Mouse (Mus musculus) lung, adult 2 months (tissue): ENCODE measurements around the gene Parp4.

Experiments used
- CTCF ChIP-seq: fragments of 200-500 bp; IDR thresholded peaks from 2 replicates; pipeline ENCODE4 v1.5.1; 2011; ENCODE audit warnings: mild to moderate bottlenecking, low read length, control low read depth; ENCODE audit not compliant: insufficient read depth
- POLR2A ChIP-seq: fragments of 200-500 bp; IDR thresholded peaks from 2 replicates; pipeline ENCODE4 v1.6.1; 2011; ENCODE audit warnings: low read depth, mild to moderate bottlenecking, control low read depth, low read length, borderline replicate concordance; ENCODE audit errors: extremely low read depth

DNA sequence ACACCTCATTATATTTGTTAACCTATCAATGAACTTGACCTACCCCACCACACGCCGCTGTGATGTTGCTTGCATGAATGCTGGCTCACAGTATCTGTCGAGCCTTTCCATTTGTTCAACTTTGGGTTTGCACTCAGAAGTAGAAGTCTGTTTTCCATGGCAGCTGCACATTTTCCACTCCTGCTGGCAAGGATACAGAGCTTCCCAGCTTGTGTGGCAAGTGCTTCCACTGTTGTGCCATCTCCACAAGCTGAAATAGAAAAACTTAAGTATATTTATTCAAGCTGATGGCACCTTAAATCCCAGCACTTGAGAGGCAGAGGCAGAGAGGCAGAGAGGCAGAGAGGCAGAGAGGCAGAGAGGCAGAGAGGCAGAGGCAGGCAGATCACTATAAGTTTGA is 52.9 kb downstream of the Parp4 start:
- TF ChIP-seq CTCF (no peak), POLR2A (no peak)
